Mouse (Mus musculus): ENCODE data around the gene Tmem140.

The Tmem140 gene

DNA sequence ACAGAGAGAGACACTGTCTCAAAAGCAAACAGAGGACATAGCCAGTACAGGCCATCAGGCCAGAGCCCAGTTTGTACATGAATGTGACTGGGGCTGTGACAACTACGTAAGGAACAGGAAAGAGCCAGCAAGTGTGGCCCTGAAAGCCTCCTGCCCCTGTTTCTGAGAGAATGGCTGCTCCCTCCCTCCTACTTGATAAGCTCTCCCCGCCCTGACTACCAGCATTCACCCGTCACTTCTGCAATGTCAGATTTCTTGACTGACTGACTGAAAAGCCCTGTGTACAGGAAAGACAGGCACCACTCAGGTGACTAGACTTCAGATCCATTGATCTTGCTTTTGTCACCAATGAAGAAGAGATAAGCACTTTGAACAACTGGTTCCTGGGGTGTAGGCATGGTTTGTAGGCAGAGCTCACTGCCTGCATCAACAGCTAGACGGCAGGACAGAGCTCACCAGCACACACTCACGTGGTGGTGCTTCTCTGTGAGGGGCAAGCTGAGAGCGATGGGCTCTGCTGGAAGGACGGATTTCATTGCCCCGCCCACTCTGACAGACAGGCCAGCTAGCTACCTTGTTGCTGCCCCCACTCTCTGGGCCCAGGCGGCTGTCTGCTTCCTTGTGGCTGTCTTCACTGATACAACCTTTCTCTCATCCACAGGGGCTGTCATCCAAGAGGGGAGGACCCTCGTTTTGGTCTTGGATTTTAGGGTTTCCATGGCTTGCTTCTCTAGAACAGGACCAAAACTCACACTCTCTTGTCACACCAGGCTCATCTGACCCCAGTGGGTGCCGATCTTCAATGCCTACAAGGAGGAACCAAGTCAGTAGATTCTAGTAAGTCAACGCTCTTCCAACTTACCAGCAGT, 13.3 kb downstream of the Tmem140 start:
- no peak for DNase-seq (ENCODE audit: extremely low read depth, low read depth, low spot score)

DNA sequence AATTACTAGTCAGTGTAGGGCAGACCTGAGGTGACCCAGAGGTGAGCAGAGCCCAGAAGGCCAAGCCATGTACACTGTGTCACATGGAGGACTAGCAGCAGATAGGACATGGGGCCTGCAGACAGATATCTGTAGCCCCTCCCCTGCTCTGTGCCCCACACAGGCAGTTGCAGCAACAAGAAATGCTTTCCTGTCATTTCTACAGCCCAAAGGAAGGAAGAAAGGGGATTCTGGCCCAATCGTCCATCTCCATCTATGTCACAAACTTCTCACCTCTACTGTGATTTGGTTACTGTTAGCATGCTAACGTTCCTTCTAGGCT, 13.8 kb downstream of the Tmem140 start:
- DNase-seq (ENCODE audit: extremely low read depth, low read depth, low spot score): no peak

DNA sequence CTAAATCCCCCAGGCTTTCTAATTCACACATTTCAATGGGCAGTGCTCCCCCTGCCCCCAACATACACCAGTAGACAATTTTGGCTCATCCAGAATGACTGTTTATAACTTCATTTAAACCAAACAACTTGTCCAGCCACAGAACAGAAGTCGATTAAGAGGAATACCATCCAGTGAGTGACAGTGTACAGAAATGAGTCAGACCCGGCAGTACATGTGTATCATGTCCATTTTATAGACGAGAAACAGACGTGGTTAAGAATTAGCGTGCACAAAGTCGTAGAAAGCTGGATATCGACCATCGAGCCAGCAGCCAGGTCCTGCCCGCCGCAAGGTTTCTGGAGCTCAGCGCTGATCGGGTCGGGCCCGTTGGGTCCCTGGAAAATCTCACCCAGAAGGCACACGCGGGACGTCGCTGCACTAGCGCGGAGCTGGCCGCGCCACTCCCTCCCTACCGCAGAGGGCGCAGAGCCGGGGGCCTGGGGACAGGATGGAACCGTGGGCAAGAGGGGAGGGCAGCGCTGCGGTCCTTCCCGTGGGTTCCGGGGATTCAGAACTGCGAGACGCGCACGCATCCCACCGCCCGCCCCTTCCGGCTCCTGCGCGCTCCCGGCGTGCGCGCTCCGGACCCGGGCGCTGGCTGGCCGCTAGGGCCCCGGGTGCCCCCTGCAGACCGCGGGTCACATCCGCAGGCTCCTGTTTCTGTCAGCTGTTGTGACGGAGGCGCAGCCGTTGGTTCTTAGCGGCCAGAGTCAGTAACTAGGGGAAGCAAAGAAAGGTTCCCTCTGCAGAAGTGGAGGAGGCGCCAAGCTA, 14.8 kb downstream of the Tmem140 start, which contains the start of gene Cyren:
Gene Cyren, minus strand, starts transcription at position 552 of the 813 bp plus-strand sequence.
- DNase-seq (ENCODE audit: extremely low read depth, low read depth, low spot score): no peak

DNA sequence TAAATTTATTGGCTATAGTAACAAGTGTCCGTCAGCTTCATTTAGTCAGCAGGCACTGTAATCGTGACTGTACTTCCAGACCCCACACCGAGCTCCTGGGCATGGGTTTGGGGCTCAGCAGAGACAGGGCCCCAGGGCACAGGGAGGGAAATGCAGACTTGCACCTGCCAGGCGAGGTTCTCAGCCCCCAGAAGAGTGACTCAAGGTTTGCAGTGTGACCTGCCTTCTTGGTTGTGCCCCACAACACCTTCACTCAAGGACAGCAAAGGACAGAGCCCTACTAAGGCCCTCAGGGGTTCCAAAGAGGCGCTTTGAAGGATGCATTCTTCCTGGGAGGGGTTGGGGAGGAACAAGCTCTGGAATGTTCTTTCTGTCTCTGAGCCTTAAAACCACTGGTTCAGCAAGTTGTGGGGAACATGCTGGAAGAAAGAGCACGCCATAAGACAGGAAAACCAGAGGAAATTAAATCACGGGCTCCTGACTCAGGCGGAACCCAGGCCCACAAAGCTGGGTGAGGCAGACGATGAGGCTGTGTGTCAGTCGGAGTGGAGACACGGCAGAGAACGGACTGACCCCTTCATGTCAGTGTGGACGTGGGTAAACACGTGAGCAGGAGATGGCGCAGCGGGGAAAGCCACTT, 16.3 kb downstream of the Tmem140 start:
- no peak for DNase-seq (ENCODE audit: extremely low read depth, low read depth, low spot score)

DNA sequence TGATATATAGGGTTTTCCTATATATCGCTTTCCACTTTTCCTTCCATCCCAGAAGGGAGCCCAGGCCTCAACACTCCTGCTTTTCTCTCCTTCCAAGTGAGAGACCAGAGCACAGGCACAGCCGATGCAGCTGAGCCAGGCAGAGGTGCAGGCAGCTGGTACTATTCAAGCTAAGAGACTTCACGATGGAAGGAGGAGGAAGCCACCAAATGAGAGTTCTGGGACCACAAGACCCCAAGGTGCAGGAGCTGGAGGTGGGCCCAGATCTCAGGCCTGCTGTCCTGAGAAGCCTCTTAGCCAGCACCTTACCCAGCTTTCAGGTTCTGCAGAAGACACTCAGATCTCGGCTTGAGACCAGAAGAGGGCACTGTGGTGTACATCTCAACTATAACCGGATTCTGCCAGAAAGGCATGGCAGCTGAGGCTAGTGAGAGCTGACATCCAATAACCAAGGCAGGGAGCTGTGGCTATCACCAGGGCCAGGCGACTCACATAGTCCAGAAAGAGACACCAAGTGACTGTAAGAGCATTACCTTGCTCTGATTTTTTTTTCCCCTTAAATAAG, 17.0 kb downstream of the Tmem140 start:
- no peak for DNase-seq (ENCODE audit: extremely low read depth, low read depth, low spot score)

DNA sequence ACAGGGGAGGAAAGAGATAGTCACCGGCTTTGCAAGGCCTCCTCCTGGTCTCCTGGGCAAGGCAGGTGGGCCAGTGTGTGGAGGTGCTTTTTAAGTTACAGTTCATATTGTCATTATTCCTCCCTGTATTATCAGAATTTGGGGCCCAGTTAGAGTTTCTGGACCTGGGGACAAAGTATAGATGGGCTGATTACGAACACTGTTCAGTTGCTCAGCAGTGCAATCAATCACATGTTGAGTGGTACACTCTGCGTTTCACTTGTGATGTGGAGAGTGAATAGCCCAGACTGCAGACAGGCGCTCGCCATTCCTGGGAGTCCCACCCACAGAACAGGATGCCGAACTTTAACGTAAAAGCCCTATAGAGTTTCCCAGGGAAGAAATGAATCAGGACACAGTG, 21.8 kb downstream of the Tmem140 start:
- no peak for DNase-seq (ENCODE audit: extremely low read depth, low read depth, low spot score)

DNA sequence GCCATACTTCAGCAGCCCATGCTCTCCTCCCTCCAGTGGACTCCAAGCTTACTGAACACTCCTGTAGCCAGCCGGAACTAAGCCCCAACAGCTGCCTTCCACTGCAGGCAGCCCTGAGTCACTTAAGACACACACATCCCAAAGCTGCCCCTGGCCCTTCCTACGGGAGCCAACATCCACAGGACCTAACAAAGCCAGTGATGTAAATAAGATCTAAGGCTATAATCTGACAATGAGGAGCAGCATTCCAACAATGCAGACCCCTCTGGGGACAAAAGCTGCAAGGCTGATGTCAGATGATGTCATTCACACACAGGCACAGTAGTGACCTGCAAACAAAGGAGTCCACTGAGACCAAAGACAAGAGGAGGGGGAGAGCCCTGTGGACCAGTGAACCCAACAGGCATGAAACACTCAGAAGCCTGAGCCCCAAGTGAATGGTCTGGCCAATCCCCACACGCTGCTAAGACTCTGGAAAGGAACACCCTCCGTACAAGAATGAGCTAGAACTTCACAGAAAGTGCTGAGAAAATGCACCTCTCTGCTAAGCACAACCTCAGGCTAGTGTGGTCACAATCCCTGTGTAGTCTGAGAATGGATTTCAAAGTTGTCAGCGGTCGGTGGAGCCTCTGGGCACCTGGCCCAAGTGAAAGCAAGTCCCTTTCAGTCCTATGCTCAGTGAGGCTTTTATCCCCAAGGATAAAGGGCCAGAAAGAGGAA, 24.3 kb downstream of the Tmem140 start:
- DNase-seq (ENCODE audit: extremely low read depth, low read depth, low spot score): no peak

DNA sequence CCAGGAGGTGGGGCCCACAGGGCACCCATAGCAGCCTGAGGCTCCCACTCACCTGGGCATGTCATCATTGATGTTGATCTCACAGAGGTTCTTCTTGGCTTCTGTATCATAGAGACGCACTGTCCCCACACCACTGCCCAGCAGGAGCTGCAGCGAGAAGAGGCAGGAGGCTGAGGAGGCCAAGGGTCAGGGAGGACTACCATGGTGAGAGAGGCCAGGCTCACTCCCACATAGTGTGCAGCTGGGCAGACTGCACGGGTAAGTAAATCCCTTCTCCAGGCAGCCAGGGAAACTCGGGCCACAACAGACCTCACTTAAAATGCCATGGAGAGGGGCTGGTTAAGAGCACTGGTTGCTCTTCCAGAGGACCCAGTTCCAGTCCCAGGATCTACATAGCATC, 26.2 kb downstream of the Tmem140 start:
- no peak for DNase-seq (ENCODE audit: extremely low read depth, low read depth, low spot score)

DNA sequence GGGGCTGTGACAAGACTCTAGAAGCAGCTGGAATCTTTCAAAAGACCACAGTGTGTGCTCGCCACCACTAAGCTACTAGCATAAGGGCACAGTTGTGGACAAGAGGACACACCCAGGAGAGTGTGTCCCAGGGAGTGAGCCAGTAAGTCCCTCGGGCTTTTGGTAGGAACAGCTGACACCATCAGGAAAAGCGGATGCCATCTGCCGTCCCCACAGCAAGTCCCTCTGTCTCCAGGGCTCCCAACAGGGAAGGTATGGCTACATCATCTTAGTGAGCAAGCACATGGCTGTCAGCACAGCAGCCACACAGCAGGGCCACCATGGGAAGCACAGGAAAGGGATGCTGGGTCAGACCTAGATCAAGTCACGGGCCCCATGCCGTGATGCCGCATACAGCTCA, 32.6 kb downstream of the Tmem140 start:
- no peak for DNase-seq (ENCODE audit: extremely low read depth, low read depth, low spot score)

DNA sequence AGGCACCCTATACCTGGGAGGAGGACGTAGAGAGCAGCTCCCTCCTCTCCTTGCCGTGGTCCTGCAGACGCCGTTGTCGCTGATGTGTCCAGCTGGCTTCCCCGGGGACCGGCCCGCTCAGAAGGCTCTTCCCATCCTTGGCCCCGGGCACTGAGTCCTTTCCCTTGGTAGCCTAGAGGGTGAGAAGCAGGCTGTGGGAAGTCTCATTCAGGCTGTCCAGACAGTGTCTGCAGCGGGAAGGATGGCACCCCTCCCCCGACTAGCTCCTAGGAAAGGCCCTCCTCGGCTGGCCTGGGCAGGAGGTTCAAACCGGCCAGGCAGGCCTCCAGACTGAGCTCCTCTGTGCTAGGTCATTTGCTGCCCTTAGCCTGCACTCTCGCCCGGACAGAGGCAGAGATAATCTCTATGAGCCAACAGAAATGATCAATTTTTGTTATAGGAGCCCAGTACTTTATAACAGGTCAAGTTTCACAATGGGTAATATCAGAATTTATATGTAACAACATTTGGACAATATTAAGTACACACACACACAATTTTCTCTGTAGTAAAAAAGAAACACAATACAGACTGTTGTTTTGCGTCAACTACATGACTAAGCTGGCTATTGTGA, 33.3 kb downstream of the Tmem140 start:
- no peak for DNase-seq (ENCODE audit: extremely low read depth, low read depth, low spot score)

DNA sequence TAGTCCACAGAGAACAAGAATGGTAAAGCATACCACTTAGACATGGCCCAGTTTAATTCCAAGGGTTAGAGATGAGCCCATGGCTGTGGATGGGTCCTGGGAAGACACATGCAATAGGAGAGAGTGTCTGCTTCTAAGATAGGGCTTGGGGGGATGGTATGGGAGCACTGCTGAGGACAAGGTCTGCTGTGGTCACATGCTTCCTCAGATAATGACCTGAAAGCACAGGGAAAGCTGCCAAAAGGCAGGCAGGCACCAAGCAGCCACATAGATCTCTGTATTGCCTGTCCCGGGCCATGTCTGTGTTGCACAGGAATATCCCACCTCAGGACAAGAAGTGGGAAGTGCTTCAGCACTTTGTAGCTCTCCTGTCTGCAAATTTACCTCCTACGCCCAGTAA, 36.2 kb downstream of the Tmem140 start:
- no peak for DNase-seq (ENCODE audit: extremely low read depth, low read depth, low spot score)

DNA sequence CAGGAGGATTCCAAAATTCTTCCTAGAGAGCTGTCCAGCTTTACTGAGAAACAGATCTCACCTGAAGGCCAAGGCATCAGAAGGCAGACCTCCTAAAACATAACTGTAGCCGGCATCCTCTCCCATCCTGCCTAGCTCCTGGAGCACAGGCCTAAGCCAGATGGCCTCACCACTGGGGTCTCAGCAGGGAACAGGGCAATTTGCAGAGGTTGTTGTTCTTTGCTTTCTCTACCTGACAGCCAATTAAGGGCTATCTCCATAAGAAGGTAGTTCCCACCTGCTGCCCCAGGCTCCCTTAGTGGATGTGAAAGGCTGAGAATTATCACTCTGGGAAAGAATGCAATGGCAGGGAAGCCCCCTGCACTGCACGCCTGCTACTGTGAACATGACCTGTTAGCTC, 38.0 kb downstream of the Tmem140 start:
- DNase-seq (ENCODE audit: extremely low read depth, low read depth, low spot score): no peak

DNA sequence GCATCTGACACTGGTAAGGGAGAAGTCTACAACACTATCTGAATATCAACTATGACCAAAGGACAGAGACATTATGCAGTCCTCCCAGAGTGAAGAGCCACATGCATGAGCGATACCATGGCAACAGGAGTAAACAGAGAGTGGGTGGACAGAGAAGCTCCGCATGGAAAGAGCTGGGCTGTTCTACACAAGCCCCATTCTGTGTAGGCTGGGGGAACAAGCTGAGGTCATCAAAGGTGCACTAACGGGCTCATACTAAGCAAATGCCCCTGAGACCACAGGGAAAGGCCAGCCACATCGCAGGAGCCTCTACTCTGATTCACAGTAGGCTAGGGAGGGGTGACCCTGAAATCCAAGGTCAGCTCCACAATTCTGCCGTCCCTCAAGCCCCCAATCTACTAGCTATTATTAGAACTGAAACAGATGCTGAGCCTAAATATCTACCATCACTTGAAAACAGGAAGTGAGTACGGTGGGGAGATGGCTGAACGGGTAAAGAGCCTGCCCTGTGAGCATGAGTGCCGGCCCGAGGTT, 39.0 kb downstream of the Tmem140 start:
- no peak for DNase-seq (ENCODE audit: extremely low read depth, low read depth, low spot score)

DNA sequence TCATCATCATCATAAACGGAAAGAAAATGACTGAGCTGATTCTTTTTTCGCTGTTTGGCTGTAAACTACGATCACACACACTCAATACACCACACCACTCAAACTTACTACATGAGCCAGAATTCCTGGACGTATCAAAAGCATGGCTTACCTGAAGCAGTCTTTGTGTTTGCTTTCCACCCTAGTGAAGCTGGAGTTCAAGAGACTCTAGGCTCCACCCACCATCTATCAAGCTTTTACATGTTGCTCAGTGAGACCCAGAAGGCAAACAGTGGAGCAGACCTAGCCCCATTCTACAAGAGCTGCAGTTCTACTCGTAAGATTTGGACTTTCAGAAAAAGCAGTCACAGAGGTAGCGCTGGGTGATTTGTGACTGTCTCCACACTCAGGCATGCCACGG, 39.6 kb downstream of the Tmem140 start:
- no peak for DNase-seq (ENCODE audit: extremely low read depth, low read depth, low spot score)

DNA sequence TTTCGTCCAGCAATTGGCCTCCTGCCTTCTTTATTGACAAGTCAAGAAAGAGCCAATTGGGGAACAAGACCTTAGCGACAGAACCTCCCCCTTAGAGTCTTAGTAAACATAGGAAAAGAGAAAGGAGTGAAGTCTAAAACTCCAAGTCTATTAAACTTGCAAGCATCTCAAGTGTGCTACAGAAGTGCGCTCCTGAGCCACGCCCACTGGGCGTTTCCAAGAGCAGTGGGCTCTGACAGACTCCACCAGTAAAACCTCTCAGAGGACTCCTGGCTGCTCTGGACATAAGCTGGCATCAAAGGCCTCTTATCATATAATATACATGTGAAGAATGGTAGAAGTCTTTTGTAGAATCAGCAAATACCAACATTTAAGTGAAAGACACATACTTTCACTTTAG, 40.5 kb downstream of the Tmem140 start:
- DNase-seq (ENCODE audit: extremely low read depth, low read depth, low spot score): no peak

DNA sequence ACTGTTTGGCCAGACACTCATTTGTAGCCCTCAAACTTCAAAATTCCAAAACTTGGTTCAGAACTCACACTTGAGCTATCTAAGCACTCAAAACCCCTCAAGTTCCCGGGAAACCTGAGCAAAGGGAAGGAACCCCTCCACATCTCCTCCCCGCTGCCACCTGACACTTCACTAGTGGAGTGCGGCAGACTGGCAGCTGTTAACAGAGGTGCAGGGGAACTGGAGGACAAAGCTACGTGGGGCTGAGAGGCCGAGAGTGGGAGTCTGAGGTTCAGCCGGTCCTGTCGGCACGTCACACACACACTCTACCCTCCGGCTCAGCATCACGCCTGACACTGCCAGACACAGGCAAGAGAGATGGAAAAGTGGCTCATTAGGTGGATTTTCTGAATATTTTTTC, 40.9 kb downstream of the Tmem140 start:
- no peak for DNase-seq (ENCODE audit: extremely low read depth, low read depth, low spot score)

DNA sequence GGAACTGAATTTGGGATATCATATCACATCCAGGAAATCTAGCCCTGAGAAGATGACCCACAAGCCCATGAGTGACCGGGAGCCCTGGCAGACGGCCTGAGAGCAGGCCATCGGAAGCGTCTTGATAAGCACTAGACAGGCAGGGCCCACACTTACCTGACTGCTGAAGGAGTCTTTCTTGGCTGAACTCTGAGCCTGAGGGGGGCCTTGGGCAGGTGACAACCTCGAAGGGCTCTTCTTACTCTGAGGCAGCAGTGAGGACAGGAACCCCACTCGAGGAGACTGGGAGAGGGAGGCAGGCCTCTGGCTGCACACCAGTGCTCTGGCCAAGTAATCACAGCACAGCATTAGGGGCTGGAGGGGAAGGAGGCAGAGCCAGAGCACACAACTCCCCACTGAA, 41.4 kb downstream of the Tmem140 start:
- no peak for DNase-seq (ENCODE audit: extremely low read depth, low read depth, low spot score)

DNA sequence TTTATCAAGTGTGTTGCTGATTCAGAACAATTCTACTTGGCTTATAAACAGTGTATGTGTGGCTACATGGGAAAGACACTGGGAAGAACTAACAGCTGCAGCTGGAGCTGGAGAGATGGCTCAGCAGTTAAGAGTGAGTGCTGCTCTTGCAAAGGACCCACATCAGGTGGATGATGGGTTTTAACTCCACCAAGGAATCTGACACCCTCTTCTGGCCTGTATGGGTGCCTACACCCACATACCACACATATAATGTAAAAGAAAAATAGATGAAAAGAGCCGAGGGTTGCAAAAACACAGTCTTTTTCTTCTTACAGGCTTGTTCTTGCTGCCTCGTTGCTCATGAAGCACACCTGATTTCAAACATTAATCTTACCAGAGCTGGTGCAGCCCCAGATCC, 43.2 kb downstream of the Tmem140 start:
- no peak for DNase-seq (ENCODE audit: extremely low read depth, low read depth, low spot score)

DNA sequence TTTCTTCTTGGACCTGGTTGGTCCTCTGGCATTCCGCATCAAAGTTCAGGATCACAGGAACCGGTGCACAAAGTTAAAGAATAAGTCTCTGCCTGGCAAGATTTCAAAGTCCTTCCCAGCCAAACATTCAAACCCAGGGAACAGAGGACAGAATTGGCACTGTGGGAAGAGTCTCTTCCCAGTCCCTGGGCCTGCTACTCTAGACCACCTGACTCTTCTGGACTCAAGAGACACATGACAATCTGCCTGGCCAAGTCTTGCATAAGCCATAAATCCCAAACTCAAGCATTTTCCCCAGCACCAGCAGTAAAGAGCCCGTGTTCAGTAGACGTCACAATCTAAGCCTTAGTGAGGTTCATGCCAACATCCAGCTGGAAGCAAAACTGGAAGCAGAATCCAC, 43.7 kb downstream of the Tmem140 start:
- no peak for DNase-seq (ENCODE audit: extremely low read depth, low read depth, low spot score)

DNA sequence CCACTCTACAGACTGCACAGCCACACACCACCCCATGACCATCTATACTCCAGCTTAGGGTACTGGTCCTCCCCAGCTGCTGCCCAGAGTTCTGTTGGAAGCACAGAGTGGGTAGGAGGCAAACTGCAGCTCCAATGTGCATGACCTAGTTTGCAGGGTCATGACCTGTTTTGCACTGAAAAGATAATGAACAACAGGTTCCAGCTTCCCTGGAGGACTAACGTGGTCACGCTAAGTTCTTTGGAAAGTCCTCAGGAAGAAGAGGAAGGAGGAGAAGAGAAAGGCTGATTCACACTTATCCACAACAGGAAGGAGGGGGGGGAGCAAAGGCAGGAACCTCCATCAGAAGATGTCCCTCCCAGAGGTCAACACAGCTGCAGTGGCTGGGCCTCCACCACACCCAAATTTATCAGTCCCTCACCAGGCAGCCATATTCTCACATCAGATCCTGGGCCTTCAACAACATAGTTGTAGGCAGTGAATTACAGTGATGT, 44.2 kb downstream of the Tmem140 start:
- no peak for DNase-seq (ENCODE audit: extremely low read depth, low read depth, low spot score)

All from fat pad, adult 2 months (tissue).